In the genomic region with DNA sequence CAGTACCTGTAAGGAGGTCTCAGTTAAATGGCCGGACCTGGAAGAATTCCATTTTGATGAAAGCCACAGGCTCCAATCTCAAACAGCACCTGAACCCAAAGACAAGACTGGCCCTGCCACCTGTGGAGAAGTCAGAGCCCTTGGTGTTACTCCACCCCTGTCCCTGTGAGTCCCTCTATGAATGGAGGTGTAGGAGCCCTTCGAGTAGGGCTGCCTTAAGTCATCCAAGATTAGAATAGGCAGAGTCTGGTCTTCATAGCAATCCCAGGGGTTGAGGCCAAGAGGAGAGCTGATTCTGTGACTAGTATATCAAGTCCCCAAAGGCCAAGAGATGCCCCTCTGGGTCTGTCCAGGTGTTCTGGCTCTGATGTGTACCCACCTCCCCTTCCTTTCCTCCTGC, we compare ENCODE assay signal across 17 mouse cellular contexts. TPM values are rescaled to one million over a fixed set of nuclear protein-coding genes. Genes with fewer than 3 reads are reported as not detected.
A peak's percentile ranks its signal among the peaks of the same experiment; 100 is the strongest.
DNase-seq lines count a peak whose midpoint lies in the region; ATAC-seq lines count a peak whose summit lies in the region.
"Had no signal": no experiment of that assay in that cellular context is flagged by ENCODE, and none has a peak within 500 bp of the region (broad histone marks: within the 10 kb centered on the region; RNA-seq: fewer than 3 reads in every experiment).

No protein-coding gene starts in this region.

- H3K9ac ChIP-seq in hindbrain, embryonic 11.5 days (ENCODE audit: low read depth, low read length), result no peak overlapping the region
- no peak overlapping the region for H3K9ac ChIP-seq in midbrain, embryonic 15.5 days
- H3K9ac ChIP-seq in hindbrain, embryonic 13.5 days, result peak overlapping the region; percentile 19; the same call in 1 of the 2 replicates
- H3K9ac ChIP-seq: liver, embryonic 13.5 days had no signal

- no peak for ATAC-seq in hindbrain, embryonic 11.5 days (ENCODE audit: low FRiP score)
- ATAC-seq in midbrain, embryonic 15.5 days (replicated peaks), result 0 out of 2 replicates have a peak, but pooled peaks have one; percentile 16
- peak; percentile 30; the same call in 1 of the 2 replicates for ATAC-seq in hindbrain, embryonic 13.5 days (ENCODE audit: low FRiP score)
- ATAC-seq: Patski had no signal

- H3K9me3 ChIP-seq in hindbrain, embryonic 10.5 days, result no peaks in the 10 kb centered on the region
- H3K9me3 ChIP-seq in hindbrain, embryonic 11.5 days (ENCODE audit: control insufficient read depth, low read length), result no peaks in the 10 kb centered on the region
- H3K9me3 ChIP-seq in midbrain, embryonic 15.5 days, result no peaks in the 10 kb centered on the region
- H3K9me3 ChIP-seq in midbrain, embryonic 10.5 days (replicated peaks), result no peaks in the 10 kb centered on the region
- H3K9me3 ChIP-seq in hindbrain, embryonic 13.5 days, result no peaks in the 10 kb centered on the region
- H3K9me3 ChIP-seq: embryonic facial prominence, embryonic 12.5 days; G1E; liver, embryonic 13.5 days had no signal

- H3K4me2 ChIP-seq in hindbrain, embryonic 11.5 days (replicated peaks; ENCODE audit: low read depth, low read length), result no peak overlapping the region
- no peak overlapping the region for H3K4me2 ChIP-seq in midbrain, embryonic 15.5 days
- H3K4me2 ChIP-seq in hindbrain, embryonic 13.5 days, result no peak overlapping the region
- H3K4me2 ChIP-seq: embryonic facial prominence, embryonic 12.5 days; liver, embryonic 13.5 days had no signal

- DNase-seq in hindbrain, embryonic 10.5 days (ENCODE audit: low spot score), result no peak
- no peak for DNase-seq in hindbrain, embryonic 11.5 days (ENCODE audit: low spot score)
- DNase-seq in midbrain, embryonic 10.5 days (ENCODE audit: low spot score), result no peak
- no peak for DNase-seq in right cerebral cortex, adult 18-20 months
- no peak for DNase-seq in adrenal gland, postnatal 10 days

- H3K4me1 ChIP-seq in hindbrain, embryonic 10.5 days (replicated peaks), result peaks cover 20% of the 10 kb centered on the region
- H3K4me1 ChIP-seq in hindbrain, embryonic 11.5 days (replicated peaks; ENCODE audit: control insufficient read depth, insufficient read depth, low read length), result no peaks in the 10 kb centered on the region
- peaks cover 15% of the 10 kb centered on the region for H3K4me1 ChIP-seq in midbrain, embryonic 15.5 days
- peaks cover 6% of the 10 kb centered on the region for H3K4me1 ChIP-seq in midbrain, embryonic 10.5 days
- H3K4me1 ChIP-seq in hindbrain, embryonic 13.5 days (replicated peaks), result peaks cover 16% of the 10 kb centered on the region

- no peak overlapping the region for H3K4me3 ChIP-seq in hindbrain, embryonic 10.5 days
- H3K4me3 ChIP-seq in hindbrain, embryonic 11.5 days (ENCODE audit: low read depth, low read length), result no peak overlapping the region
- H3K4me3 ChIP-seq in midbrain, embryonic 15.5 days, result no peak overlapping the region
- no peak overlapping the region for H3K4me3 ChIP-seq in midbrain, embryonic 10.5 days
- no peak overlapping the region for H3K4me3 ChIP-seq in hindbrain, embryonic 13.5 days
- H3K4me3 ChIP-seq: embryonic facial prominence, embryonic 12.5 days; erythroblast, embryonic 14.5 days; gastrocnemius, adult 2 months; left cerebral cortex, adult 2 months; liver, embryonic 13.5 days had no signal

- H3K27ac ChIP-seq in hindbrain, embryonic 10.5 days, result 0 out of 2 replicates have a peak overlapping the region, but pooled peaks have one; percentile 36
- H3K27ac ChIP-seq in hindbrain, embryonic 11.5 days (ENCODE audit: low read depth, low read length), result no peak overlapping the region
- no peak overlapping the region for H3K27ac ChIP-seq in midbrain, embryonic 15.5 days
- no peak overlapping the region for H3K27ac ChIP-seq in midbrain, embryonic 10.5 days (replicated peaks)
- no peak overlapping the region for H3K27ac ChIP-seq in hindbrain, embryonic 13.5 days
- H3K27ac ChIP-seq: embryonic facial prominence, embryonic 12.5 days; gastrocnemius, adult 2 months; kidney, postnatal 0 days; left cerebral cortex, adult 2 months; liver, embryonic 13.5 days; macrophage had no signal

- WGBS in hindbrain, embryonic 10.5 days, result 85% methylated on average over 2 of the region's 2 CpGs
- 91% methylated on average over 2 of the region's 2 CpGs for WGBS in hindbrain, embryonic 11.5 days
- WGBS in midbrain, embryonic 15.5 days, result 90% methylated on average over 2 of the region's 2 CpGs
- WGBS in midbrain, embryonic 10.5 days, result 87% methylated on average over 2 of the region's 2 CpGs
- 96% methylated on average over 2 of the region's 2 CpGs for WGBS in hindbrain, embryonic 13.5 days

- H3K27me3 ChIP-seq in hindbrain, embryonic 10.5 days (ENCODE audit: insufficient read depth, poor library complexity, severe bottlenecking), result no peaks in the 10 kb centered on the region
- no peaks in the 10 kb centered on the region for H3K27me3 ChIP-seq in hindbrain, embryonic 11.5 days (ENCODE audit: control insufficient read depth, insufficient read depth, low read length)
- H3K27me3 ChIP-seq in midbrain, embryonic 15.5 days (replicated peaks), result no peaks in the 10 kb centered on the region
- no peaks in the 10 kb centered on the region for H3K27me3 ChIP-seq in midbrain, embryonic 10.5 days (ENCODE audit: low read depth, poor library complexity, severe bottlenecking)
- H3K27me3 ChIP-seq in hindbrain, embryonic 13.5 days, result no peaks in the 10 kb centered on the region
- H3K27me3 ChIP-seq: CH12.LX; embryonic facial prominence, embryonic 12.5 days; liver, embryonic 13.5 days; Patski had no signal

- H3K36me3 ChIP-seq in hindbrain, embryonic 10.5 days, result peaks cover 17% of the 10 kb centered on the region
- H3K36me3 ChIP-seq in hindbrain, embryonic 11.5 days (ENCODE audit: control insufficient read depth, insufficient read depth, low read length), result no peaks in the 10 kb centered on the region
- peaks cover 5% of the 10 kb centered on the region; the same call in 1 of the 2 replicates for H3K36me3 ChIP-seq in midbrain, embryonic 15.5 days (replicated peaks)
- H3K36me3 ChIP-seq in midbrain, embryonic 10.5 days, result peaks cover 8% of the 10 kb centered on the region
- H3K36me3 ChIP-seq in hindbrain, embryonic 13.5 days, result peaks cover 18% of the 10 kb centered on the region

RNA-seq across cellular contexts. Expression of a gene that starts 46.8 kb away (rescaled TPM):
- polyA plus RNA-seq in hindbrain, embryonic 10.5 days (2016; fragmentation: Nextera tagmentation; extraction: Ambion mirVana), result 290 and 299 TPM in 2 replicates
- 322 and 331 TPM in 2 replicates for polyA plus RNA-seq in hindbrain, embryonic 11.5 days (2014; fragmentation: Nextera tagmentation; extraction: Ambion mirVana)
- polyA plus RNA-seq in midbrain, embryonic 15.5 days (2015; fragmentation: Nextera tagmentation; extraction: Ambion mirVana), result 401 and 402 TPM in 2 replicates
- 275 and 277 TPM in 2 replicates for polyA plus RNA-seq in midbrain, embryonic 10.5 days (2016; fragmentation: Nextera tagmentation; extraction: Ambion mirVana)
- 381 and 422 TPM in 2 replicates for polyA plus RNA-seq in hindbrain, embryonic 13.5 days (2015; fragmentation: Nextera tagmentation; extraction: Ambion mirVana)
- 100 to 1,000 TPM; 258 to 267 TPM for total RNA-seq in adrenal gland, postnatal 10 days (2021)
